ENCODE assay signal across 8 mouse cellular contexts in genomic region chr14:55642679-55643059, GRCm38 (mm10). TPM values are rescaled to one million over a fixed set of nuclear protein-coding genes. Genes with fewer than 3 reads are reported as not detected.
DNase-seq lines count a peak whose midpoint lies in the region; ATAC-seq and TF ChIP-seq lines count a peak whose summit lies in the region.

No protein-coding gene starts in this region.

- no peak for TF ChIP-seq CTCF in CH12.LX (conservative IDR thresholded peaks at IDR 0.05 in 1 of 2, IDR thresholded peaks at IDR 0.05 in 1 of 2; ENCODE audit: low read depth in 2 of 2, low read length in 2 of 2)

- peak overlapping the region; percentile 74 for H3K9ac ChIP-seq in CH12.LX (ENCODE audit: insufficient read depth, low read depth)
- H3K9ac ChIP-seq in forebrain, embryonic 14.5 days (ENCODE audit: low read length), result peak overlapping the region; percentile 94
- H3K9ac ChIP-seq in liver, embryonic 16.5 days (ENCODE audit: low read depth, low read length), result peak overlapping the region; percentile 98

- peaks cover 20% of the 10 kb centered on the region for H3K4me1 ChIP-seq in heart, embryonic 10.5 days
- peaks cover 4 to 45% of the 10 kb centered on the region in 2 experiments; a peak in 2 of 4 replicates for H3K4me1 ChIP-seq in CH12.LX (ENCODE audit: control insufficient read depth in 1 of 2, insufficient read depth in 2 of 2)
- peaks cover 17% of the 10 kb centered on the region for H3K4me1 ChIP-seq in forebrain, embryonic 14.5 days (ENCODE audit: control insufficient read depth, insufficient read depth, low read length)
- peaks cover 28% of the 10 kb centered on the region for H3K4me1 ChIP-seq in liver, embryonic 16.5 days (ENCODE audit: control insufficient read depth, low read depth, low read length)

- DNase-seq in heart, embryonic 10.5 days (ENCODE audit: low spot score), result no peak
- DNase-seq in heart, adult 9 months (ENCODE audit: low spot score in 2 of 2), result no peak
- no peak for DNase-seq in CH12.LX (ENCODE audit: extremely low read depth)
- no peak for DNase-seq in forebrain, embryonic 14.5 days (ENCODE audit: low spot score)
- no peak for DNase-seq in gastrocnemius, adult 18-20 months (ENCODE audit: low spot score)
- no peak for DNase-seq in adrenal gland, adult (ENCODE audit: inconsistent age in 2 of 2, low spot score in 1 of 2)
- DNase-seq in natural killer cell, adult 2 months (ENCODE audit: low spot score in 2 of 2), result no peak

- 24% methylated on average over 8 of the region's 8 CpGs for WGBS in heart, embryonic 10.5 days
- 20% methylated on average over 8 of the region's 8 CpGs for WGBS in forebrain, embryonic 14.5 days
- WGBS in liver, embryonic 16.5 days (ENCODE audit: insufficient replicate concordance), result 19% methylated on average over 8 of the region's 8 CpGs

- in situ Hi-C loops in CH12.LX (cut with MboI; ENCODE audit: low pct_ligation_motif_present, low pct_unique_long_range_greater_than_20kb, low sequenced_read_pairs), result no loop called here

- H3K9me3 ChIP-seq in heart, embryonic 10.5 days, result no peaks in the 10 kb centered on the region
- H3K9me3 ChIP-seq in CH12.LX (replicated peaks; ENCODE audit: low read length), result no peaks in the 10 kb centered on the region
- H3K9me3 ChIP-seq in forebrain, embryonic 14.5 days (replicated peaks; ENCODE audit: control insufficient read depth, low read length), result no peaks in the 10 kb centered on the region
- no peaks in the 10 kb centered on the region for H3K9me3 ChIP-seq in liver, embryonic 16.5 days (replicated peaks; ENCODE audit: control insufficient read depth, low read length)

- peaks cover 58% of the 10 kb centered on the region for H3K36me3 ChIP-seq in heart, embryonic 10.5 days
- peaks cover 35 to 59% of the 10 kb centered on the region in 2 experiments for H3K36me3 ChIP-seq in CH12.LX (replicated peaks in 1 of 2; ENCODE audit: control insufficient read depth in 1 of 2, insufficient read depth in 1 of 2, low read length in 1 of 2)
- peaks cover 51% of the 10 kb centered on the region for H3K36me3 ChIP-seq in forebrain, embryonic 14.5 days (ENCODE audit: control insufficient read depth, insufficient read depth, low read length)
- peaks cover 32% of the 10 kb centered on the region for H3K36me3 ChIP-seq in liver, embryonic 16.5 days (ENCODE audit: control insufficient read depth, insufficient read depth)

- H3K27me3 ChIP-seq in heart, embryonic 10.5 days (ENCODE audit: insufficient read depth, poor library complexity, severe bottlenecking), result no peaks in the 10 kb centered on the region
- no peaks in the 10 kb centered on the region for H3K27me3 ChIP-seq in CH12.LX (replicated peaks)
- no peaks in the 10 kb centered on the region for H3K27me3 ChIP-seq in forebrain, embryonic 14.5 days (replicated peaks; ENCODE audit: control insufficient read depth, insufficient read depth, low read length)
- H3K27me3 ChIP-seq in liver, embryonic 16.5 days (ENCODE audit: control insufficient read depth, insufficient read depth, low read depth, low read length), result no peaks in the 10 kb centered on the region

- H3K4me2 ChIP-seq in CH12.LX (ENCODE audit: insufficient read depth, low read depth, poor library complexity, severe bottlenecking), result peak overlapping the region; percentile 93
- peak overlapping the region; percentile 81 for H3K4me2 ChIP-seq in forebrain, embryonic 14.5 days (ENCODE audit: low read length)
- peak overlapping the region; percentile 85 for H3K4me2 ChIP-seq in liver, embryonic 16.5 days (ENCODE audit: low read depth, low read length)

- H3K79me2 ChIP-seq in CH12.LX (replicated peaks; ENCODE audit: control insufficient read depth, extremely low read depth, insufficient read depth, poor library complexity, severe bottlenecking), result peaks cover 38% of the 10 kb centered on the region

- peak; percentile 19; the same call in 1 of the 2 replicates for ATAC-seq in forebrain, embryonic 14.5 days
- 0 out of 2 replicates have a peak, but pooled peaks have one; percentile 2 for ATAC-seq in liver, embryonic 16.5 days (ENCODE audit: low read depth)

- TF ChIP-seq EP300 in CH12.LX (IDR thresholded peaks at IDR 0.05; ENCODE audit: low read length), result no peak

- dilution Hi-C loops in CH12.LX (cut with MboI; ENCODE audit: extremely low pct_ligation_motif_present, extremely low pct_unique_long_range_greater_than_20kb, low sequenced_read_pairs), result no loop called here

- H3K27ac ChIP-seq in heart, embryonic 10.5 days, result peak overlapping the region; percentile 100
- H3K27ac ChIP-seq in CH12.LX (ENCODE audit: insufficient read depth, low read depth), result peak overlapping the region; percentile 52; the same call in 1 of the 2 replicates
- H3K27ac ChIP-seq in forebrain, embryonic 14.5 days (ENCODE audit: low read depth, low read length), result peak overlapping the region; percentile 95
- peak overlapping the region; percentile 93 for H3K27ac ChIP-seq in liver, embryonic 16.5 days (ENCODE audit: low read length)

- TF ChIP-seq RAD21 in CH12.LX (IDR thresholded peaks at IDR 0.05; ENCODE audit: low read depth, low read length), result no peak

- H3K4me3 ChIP-seq in heart, embryonic 10.5 days, result peak overlapping the region; percentile 99
- peak overlapping the region; percentile 77 to 96 (median 93) for H3K4me3 ChIP-seq in CH12.LX (replicated peaks in 1 of 3; ENCODE audit: low read depth in 2 of 3, low read length in 2 of 3, poor library complexity in 1 of 3)
- H3K4me3 ChIP-seq in forebrain, embryonic 14.5 days (ENCODE audit: low read depth, low read length), result peak overlapping the region; percentile 91
- H3K4me3 ChIP-seq in liver, embryonic 16.5 days (ENCODE audit: low read depth, low read length), result peak overlapping the region; percentile 99

- no peak for TF ChIP-seq POLR2A in CH12.LX (IDR thresholded peaks at IDR 0.05; ENCODE audit: low read depth, low read length)

TF ChIP-seq in CH12.LX, 34 proteins besides CTCF, POLR2A, EP300 and RAD21 (continues in another document):
- TF ChIP-seq RCOR1 (conservative IDR thresholded peaks at IDR 0.05; ENCODE audit: low read depth, low read length) (no peak), ZC3H11A (IDR thresholded peaks at IDR 0.05; ENCODE audit: low read depth, low read length) (no peak), MXI1 (IDR thresholded peaks at IDR 0.05; ENCODE audit: low read depth, low read length) (no peak), GABPA (IDR thresholded peaks at IDR 0.05; ENCODE audit: insufficient replicate concordance, low read depth, low read length) (no peak), ETS1 (conservative IDR thresholded peaks at IDR 0.05; ENCODE audit: low read depth, low read length) (no peak), TCF12 (IDR thresholded peaks at IDR 0.05; ENCODE audit: low read depth, low read length) (no peak), ELF1 (IDR thresholded peaks at IDR 0.05; ENCODE audit: low read depth, low read length) (no peak), USF1 (IDR thresholded peaks at IDR 0.05; ENCODE audit: low read depth, low read length) (no peak), HCFC1 (IDR thresholded peaks at IDR 0.05; ENCODE audit: low read depth, low read length) (no peak), CHD1 (IDR thresholded peaks at IDR 0.05; ENCODE audit: low read depth, low read length) (no peak)

RNA-seq across cellular contexts. Expression of gene Tm9sf1, which starts 0.9 kb away (rescaled TPM):
- 91.6 and 96.4 TPM in 2 replicates for polyA plus RNA-seq in heart, embryonic 10.5 days (2016; fragmentation: Nextera tagmentation; extraction: Ambion mirVana)
- total RNA-seq in CH12.LX (2012; rRNA removed) (51.3 and 57.8 TPM in 2 replicates), CH12.LX (2014; rRNA removed) (36.1 and 39.5 TPM in 2 replicates)
- 58.0 and 65.3 TPM in 2 replicates for polyA plus RNA-seq in CH12.LX (2012; ENCODE audit: insufficient read length, low read depth)
- 56.5 and 57.5 TPM in 2 replicates for polyA plus RNA-seq in forebrain, embryonic 14.5 days (2014; fragmentation: Nextera tagmentation; extraction: Ambion mirVana)
- polyA plus RNA-seq in liver, embryonic 16.5 days (2015; fragmentation: Nextera tagmentation; extraction: Ambion mirVana), result 46.8 and 49.6 TPM in 2 replicates
- total RNA-seq in gastrocnemius, adult 18-20 months (2021), result 10 to 100 TPM; 15.7 to 16.4 TPM

RNA-seq across cellular contexts. Expression of gene Gm49378, which starts 5.0 kb away (rescaled TPM):
- 2.3 and 3.1 TPM in 2 replicates for polyA plus RNA-seq in heart, embryonic 10.5 days (2016; fragmentation: Nextera tagmentation; extraction: Ambion mirVana)
- 0.17 TPM in 1 of 2 replicates, not detected in the other for total RNA-seq in CH12.LX (2012; rRNA removed)
- 9.1 and 11.7 TPM in 2 replicates for total RNA-seq in CH12.LX (2014; rRNA removed)
- polyA plus RNA-seq in CH12.LX (2012; ENCODE audit: insufficient read length, low read depth), result 8.7 TPM in 1 of 2 replicates, not detected in the other
- polyA plus RNA-seq in forebrain, embryonic 14.5 days (2014; fragmentation: Nextera tagmentation; extraction: Ambion mirVana), result 1.8 and 3.4 TPM in 2 replicates
- 0.71 and 1.0 TPM in 2 replicates for polyA plus RNA-seq in liver, embryonic 16.5 days (2015; fragmentation: Nextera tagmentation; extraction: Ambion mirVana)
- 1 to 10 TPM; 1.4 to 1.6 TPM for total RNA-seq in gastrocnemius, adult 18-20 months (2021)

RNA-seq across cellular contexts. Expression of gene Ipo4, which starts 6.9 kb away (rescaled TPM):
- 103 and 108 TPM in 2 replicates for polyA plus RNA-seq in heart, embryonic 10.5 days (2016; fragmentation: Nextera tagmentation; extraction: Ambion mirVana)
- total RNA-seq in CH12.LX (2012; rRNA removed) (84.8 and 95.0 TPM in 2 replicates), CH12.LX (2014; rRNA removed) (47.5 TPM in 2 replicates)
- polyA plus RNA-seq in CH12.LX (2012; ENCODE audit: insufficient read length, low read depth), result 164 and 175 TPM in 2 replicates
- 80.8 and 82.5 TPM in 2 replicates for polyA plus RNA-seq in forebrain, embryonic 14.5 days (2014; fragmentation: Nextera tagmentation; extraction: Ambion mirVana)
- 23.4 and 24.6 TPM in 2 replicates for polyA plus RNA-seq in liver, embryonic 16.5 days (2015; fragmentation: Nextera tagmentation; extraction: Ambion mirVana)
- total RNA-seq in gastrocnemius, adult 18-20 months (2021), result 10 to 100 TPM; 72.0 to 73.8 TPM

RNA-seq across cellular contexts. Expression of gene Tssk4, which starts 7.3 kb away (rescaled TPM):
- polyA plus RNA-seq in heart, embryonic 10.5 days (2016; fragmentation: Nextera tagmentation; extraction: Ambion mirVana), result 0.27 and 0.57 TPM in 2 replicates
- total RNA-seq in CH12.LX (2012; rRNA removed) (0.29 and 0.30 TPM in 2 replicates), CH12.LX (2014; rRNA removed) (0.14 TPM in 1 of 2 replicates, not detected in the other)
- 0.26 and 0.31 TPM in 2 replicates for polyA plus RNA-seq in CH12.LX (2012; ENCODE audit: insufficient read length, low read depth)
- 0.17 and 0.20 TPM in 2 replicates for polyA plus RNA-seq in forebrain, embryonic 14.5 days (2014; fragmentation: Nextera tagmentation; extraction: Ambion mirVana)
- 0.15 and 0.16 TPM in 2 replicates for polyA plus RNA-seq in liver, embryonic 16.5 days (2015; fragmentation: Nextera tagmentation; extraction: Ambion mirVana)
- total RNA-seq in gastrocnemius, adult 18-20 months (2021), result under 1 TPM in 1 of 2 experiments, not detected in 1; 0.24 TPM

RNA-seq across cellular contexts. Expression of gene Mdp1, which starts 17.6 kb away (rescaled TPM):
- 71.6 and 79.7 TPM in 2 replicates for polyA plus RNA-seq in heart, embryonic 10.5 days (2016; fragmentation: Nextera tagmentation; extraction: Ambion mirVana)
- total RNA-seq in CH12.LX (2012; rRNA removed), result 25.1 and 25.6 TPM in 2 replicates
- 30.9 and 39.0 TPM in 2 replicates for total RNA-seq in CH12.LX (2014; rRNA removed)
- polyA plus RNA-seq in CH12.LX (2012; ENCODE audit: insufficient read length, low read depth), result 23.4 and 26.0 TPM in 2 replicates
- polyA plus RNA-seq in forebrain, embryonic 14.5 days (2014; fragmentation: Nextera tagmentation; extraction: Ambion mirVana), result 62.7 and 64.4 TPM in 2 replicates
- polyA plus RNA-seq in liver, embryonic 16.5 days (2015; fragmentation: Nextera tagmentation; extraction: Ambion mirVana), result 14.1 and 16.8 TPM in 2 replicates
- 10 to 100 TPM; 20.9 to 22.2 TPM for total RNA-seq in gastrocnemius, adult 18-20 months (2021)
